Mouse (Mus musculus): ENCODE data around the gene Mfsd4b1.

Mfsd4b1 gene

DNA sequence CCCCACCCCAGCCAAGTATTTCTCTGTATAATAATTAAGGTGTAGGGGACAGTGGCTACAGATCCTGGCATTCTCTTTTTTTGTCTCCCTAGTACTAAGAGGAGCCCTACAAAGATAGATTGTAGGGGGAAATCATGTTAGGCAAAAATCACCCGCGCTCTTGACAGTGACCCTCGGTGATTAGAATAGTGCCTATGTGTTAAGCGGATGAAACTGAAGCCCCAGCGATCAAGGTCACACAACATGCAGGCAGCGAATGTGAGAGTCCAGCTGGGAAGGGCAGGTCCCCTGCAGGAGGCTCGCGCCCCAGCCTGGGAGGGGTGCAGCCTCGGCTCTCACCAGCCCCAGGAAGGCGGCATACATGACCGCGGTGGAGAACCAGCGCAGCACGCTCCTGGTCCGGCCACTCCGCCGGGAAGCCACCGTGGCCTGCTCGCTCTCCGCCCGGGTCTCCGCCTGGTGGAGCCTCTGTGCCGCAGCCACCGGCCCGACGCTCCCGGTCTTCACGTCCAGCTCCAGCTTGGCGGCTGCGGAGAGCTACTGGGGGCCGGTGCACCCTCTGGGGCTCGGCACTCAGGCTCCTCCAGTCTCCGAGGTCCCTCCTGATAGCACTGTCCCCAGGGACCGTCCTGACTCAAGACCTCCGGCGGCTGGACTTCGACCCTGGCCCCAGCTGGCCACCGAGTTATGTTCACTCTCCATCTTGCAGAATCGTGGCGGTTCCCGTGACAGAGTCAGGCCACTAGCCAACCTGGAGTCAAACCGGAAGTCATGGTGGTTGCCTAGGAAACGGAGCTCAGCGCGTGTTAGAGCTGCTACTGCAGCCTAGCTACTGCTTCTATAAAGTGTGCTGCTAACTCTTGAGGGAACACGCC, at the start of gene Mfsd4b1:
Mfsd4b1 (minus strand) TSS at position 715 of the 875 bp plus-strand sequence.
- in situ Hi-C loops (cut with MboI), result no loop called here

DNA sequence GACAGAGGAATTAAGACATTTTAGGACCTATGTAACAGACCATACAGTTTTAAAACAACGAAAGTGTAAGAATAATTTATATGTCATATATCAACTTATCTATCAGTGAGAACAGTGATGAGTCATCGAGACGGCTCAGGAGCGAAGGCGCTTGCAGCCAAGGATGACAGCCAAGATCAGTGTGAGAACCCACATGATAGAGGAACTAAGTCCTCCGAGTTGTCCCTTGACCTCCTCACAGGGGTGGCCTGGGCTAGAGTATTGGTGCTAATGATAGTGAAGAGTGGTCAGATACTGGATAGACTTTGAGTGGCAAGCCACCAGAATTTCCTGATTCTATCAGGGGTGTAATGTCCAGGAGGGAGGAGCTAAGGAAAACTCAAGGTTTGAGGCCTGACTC, 48.5 kb upstream of the Mfsd4b1 start:
- in situ Hi-C loops (cut with MboI), result no loop called here

DNA sequence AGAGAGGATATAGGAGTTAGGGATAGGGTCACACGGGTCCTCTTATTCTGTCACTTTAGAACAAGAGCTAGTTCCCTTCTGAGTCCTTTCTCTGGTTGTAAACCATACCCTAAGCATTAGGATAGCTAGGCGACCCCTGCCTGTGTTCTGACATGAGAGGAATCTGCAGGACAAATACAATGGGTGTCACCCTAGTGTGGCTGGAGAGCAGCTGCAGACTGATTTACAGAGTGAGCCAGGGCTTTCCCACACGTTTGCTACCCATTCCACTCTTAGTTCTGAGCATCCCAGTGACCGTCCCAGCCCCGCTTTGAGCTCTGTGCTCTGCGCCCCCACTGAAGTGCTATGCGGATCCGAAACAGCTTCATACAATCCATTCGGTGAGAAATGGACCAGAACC, 45.6 kb upstream of the Mfsd4b1 start:
- in situ Hi-C loops (cut with MboI), result no loop called here

DNA sequence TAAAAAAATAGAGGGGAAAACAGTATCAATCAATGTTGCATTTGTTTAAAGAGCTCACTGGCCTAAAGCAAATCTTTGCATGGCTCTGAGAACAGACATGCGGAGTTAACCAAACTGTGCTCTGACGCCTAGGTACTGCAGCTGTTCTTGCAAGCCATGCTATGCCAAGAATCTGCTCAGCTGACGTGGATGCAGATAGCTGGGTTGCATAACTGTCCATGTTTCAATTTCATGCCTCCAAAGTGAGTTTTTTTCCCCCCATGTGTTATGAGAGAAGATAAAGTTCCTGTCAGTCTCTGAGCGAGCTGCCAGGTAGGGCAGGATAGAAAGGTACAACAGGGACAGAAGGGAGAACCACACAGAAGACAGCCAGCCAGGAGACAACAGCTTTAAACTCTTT, 44.2 kb upstream of the Mfsd4b1 start:
- in situ Hi-C loops (cut with MboI), result no loop called here

DNA sequence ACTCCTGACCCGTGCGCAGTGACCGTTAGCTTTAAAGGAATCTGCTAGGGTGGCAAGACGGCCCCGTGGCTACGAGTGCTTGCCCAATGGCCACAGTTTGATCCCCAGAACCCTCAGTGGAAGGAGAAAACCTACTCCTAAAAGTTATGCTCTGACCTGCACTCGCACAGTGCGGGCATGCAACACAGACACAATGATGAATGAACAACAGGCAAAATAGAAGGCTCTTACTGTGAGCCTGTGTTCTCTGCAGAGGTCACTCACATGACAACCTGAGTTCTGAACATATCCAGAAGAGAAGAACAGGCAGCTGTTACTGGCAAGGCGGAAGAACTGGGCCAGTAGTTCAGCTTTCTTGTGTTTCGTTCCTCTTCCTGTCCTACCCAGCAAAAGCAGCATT, 43.5 kb upstream of the Mfsd4b1 start:
- in situ Hi-C loops (cut with MboI), result no loop called here

DNA sequence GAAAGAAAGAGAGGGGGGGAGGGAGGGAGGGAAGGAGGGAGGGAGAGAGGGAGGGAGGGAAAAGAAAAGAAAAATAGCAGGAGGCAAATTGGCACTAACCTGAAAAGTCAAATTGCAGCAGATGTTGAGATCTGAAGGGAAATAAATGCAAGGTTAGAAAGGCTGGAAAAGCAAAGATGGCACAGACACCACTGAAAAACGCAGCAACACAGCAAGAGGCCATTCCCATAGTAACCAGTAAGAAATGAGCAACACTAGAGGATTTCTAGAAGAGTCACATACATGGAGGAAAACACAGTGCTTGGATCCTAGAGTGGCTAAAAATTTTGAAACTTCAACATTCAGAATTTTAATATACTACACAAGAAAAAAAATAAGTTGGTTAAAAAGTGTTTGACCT, 42.5 kb upstream of the Mfsd4b1 start:
- in situ Hi-C loops (cut with MboI), result no loop called here

DNA sequence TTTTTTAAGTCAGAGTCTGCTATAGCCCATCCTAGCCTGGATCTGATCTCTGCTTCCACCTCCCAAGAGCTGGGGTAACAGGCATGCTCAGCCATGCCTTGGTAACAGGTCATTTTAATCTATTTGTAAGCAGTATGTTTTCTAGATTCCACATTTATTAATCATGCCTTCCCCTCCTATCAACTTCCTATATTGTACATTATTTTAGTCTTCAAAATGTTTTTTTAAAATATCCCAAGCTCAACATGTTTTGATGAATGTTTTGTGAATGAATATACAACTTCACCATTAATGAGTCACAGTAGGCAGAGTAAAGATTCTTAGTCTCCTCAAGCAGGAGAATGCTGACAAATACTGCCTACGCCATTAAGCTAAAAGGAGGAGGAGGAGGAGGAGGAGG, 42.0 kb upstream of the Mfsd4b1 start:
- in situ Hi-C loops (cut with MboI), result no loop called here

DNA sequence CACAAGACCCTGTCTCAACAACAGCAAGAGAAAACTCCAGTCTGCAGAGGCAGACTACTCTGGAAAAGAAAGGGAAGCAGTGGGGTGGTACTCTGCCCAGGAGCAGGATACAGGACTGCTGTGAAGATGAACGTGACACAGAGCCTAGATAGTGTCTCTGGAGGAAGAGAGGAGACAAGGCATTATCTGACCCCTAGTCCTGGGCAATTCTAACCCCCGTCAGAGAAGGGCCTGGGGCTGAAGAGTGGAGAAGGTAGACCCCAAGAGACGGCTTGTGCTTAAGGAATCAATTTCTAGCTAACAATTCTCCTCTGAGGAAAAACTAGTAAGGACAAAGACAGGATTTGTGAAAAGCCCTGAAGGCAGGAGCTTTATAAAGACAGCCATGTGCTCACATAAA, 40.3 kb upstream of the Mfsd4b1 start:
- in situ Hi-C loops (cut with MboI), result no loop called here

DNA sequence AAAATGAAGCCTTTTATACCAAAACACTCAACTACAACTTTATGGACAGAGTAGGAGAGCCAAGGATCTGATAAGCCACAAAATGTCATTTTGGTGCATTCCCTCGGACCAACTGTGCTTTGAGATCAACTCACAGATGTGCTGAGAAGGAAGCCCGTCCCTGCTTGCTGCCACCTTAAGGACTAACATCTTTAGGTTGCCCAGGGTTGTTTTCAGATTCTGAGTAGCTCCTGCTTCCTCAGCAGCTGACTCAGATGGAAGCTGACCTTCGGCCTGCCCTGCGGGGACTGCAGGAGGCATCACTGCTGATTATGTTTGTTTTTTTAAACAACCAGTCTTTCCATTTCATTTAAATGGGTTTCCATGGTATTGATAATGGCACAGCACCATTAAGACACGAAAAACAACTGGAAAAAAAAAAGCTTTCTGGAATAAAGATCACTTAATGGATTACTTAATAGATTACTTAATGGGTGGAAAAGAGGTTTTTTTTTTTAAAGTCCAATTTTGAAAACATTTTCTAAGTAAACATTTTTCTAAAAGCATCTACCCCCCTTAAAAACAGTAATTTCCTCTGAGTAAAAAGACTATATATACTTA, 38.3 kb upstream of the Mfsd4b1 start:
- in situ Hi-C loops (cut with MboI), result no loop called here

DNA sequence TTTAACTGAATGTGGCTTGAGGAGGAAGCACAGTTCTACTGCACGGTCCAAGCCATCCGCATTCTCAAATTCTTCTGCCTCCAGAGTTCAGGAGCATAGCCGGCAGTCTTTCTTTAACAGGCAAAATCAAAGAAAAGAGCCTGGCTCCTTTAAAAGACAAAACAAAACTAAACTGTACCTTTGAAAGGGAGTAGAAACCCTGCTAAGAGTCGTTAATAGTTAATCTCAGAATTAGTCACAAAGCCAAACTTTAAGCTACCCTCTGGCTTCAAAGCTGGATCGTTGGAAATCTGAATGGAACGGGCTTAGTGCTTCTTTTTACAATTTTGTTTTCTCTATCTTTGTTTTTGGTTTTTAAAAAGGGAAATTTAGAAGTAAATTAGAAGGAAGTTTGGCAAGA, 37.7 kb upstream of the Mfsd4b1 start:
- in situ Hi-C loops (cut with MboI), result no loop called here

DNA sequence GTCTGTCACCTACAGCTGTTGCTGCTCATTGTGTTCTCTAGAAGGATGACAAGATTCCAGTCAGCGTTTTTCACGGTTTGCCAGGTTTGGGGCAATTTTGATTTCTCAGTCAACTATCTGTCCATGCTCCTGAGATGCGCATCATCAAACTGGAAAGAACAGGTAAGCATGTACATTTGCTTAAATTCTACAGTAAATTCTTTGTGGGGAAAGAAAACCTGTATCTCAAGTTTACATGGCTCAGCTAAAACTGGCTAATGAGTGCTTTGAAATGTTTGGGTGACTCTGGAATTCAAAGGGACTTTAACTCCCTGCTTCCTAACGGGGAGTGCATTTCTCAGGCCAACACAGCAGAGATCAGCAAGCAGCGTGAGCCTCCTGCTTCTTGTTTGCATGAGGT, 36.9 kb upstream of the Mfsd4b1 start:
- in situ Hi-C loops (cut with MboI), result no loop called here

DNA sequence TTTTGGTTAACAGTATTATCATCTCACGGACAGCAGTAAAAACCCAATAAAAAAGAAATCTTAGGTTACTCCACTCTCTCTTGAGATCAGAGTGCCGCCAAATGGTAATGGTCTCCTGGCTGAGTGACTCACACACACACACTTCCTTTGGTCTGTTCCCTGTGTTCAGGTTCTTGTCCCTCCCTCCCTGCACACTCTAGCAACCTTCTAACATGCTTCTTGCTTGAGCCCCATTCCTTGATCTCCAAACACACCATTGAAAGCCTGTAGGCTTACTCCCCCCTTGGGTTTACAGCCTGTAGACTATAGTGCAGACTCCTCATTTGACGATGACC, 33.7 kb upstream of the Mfsd4b1 start:
- in situ Hi-C loops (cut with MboI), result loop anchor here (10.0 kb wide), 2 partner anchors 126 to 156 kb away; no protein-coding TSS in a partner anchor

DNA sequence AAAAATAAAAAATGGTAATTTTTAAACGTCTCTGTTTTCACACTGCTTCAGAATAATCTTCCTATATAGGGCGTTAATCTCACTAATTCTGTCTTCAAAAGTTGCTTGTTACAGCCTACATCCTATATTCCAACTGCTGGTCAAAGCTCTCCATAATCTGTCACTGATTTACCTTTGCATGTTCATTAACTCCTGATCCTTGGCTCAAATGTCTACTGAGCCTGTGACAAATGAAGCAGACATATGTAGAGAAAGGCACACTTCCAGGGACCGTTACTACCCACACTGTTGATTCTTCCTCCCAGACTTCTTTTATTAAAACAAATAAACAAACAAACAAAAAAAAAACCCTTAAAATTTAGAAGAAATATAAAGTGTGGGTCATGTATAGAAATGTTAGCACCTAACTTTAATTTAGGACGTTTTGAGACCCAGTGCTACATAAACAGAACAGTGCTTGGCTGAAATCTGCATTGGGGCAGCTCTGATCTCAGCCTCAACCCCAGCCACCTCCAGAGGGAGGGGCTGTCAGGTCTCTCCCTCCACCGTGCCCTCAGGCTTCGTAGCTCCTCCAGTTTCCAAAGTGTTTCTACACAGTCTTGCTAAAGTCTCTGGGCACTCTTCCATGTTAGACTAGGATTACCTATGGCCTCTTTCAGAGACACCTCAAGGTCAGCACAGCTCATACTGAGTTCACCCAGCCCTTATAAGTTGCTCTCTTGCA, 33.2 kb upstream of the Mfsd4b1 start:
- in situ Hi-C loops (cut with MboI), result loop anchor here (10.0 kb wide), 2 partner anchors 127 to 157 kb away; no protein-coding TSS in a partner anchor

DNA sequence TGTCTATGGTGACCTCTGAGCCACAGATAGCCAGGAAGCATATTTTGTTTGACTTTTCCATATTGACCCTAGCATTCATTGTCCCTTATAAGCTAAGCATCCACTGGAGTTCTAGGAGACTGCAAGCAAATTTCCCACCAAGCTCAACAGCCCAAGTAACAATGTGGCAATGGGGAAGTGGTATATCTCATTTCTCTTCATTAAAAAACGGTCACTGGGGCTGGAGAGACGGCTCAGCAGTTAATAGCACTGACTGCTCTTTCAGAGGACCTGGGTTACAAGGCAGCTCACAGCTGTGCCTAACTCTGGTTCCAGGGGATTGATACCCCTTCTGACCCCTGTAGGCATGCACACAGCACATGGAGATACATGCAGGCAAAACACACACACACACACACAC, 32.5 kb upstream of the Mfsd4b1 start:
- in situ Hi-C loops (cut with MboI), result loop anchor here (10.0 kb wide), 2 partner anchors 127 to 157 kb away; no protein-coding TSS in a partner anchor

DNA sequence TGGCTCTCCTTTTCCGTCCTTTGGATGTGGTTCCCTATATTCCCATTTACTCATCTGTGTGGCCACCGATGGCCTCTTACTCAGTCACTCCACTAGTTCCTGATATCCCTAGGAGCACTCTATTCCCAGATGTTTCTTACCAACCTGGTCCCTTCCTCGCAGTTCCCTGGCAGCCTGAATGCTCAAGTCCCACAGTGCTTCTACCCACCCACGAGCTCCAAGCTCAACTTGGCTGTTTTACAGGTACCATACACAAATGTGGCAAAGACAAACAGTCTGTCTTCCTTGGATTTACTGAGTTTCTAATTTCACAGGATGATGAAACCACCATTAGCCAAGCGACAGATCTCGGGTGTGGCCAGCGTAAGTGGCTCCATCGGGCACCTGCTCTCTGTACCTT, 29.4 kb upstream of the Mfsd4b1 start:
- in situ Hi-C loops (cut with MboI), result loop anchor here (10.0 kb wide), 2 partner anchors 130 to 160 kb away; no protein-coding TSS in a partner anchor

DNA sequence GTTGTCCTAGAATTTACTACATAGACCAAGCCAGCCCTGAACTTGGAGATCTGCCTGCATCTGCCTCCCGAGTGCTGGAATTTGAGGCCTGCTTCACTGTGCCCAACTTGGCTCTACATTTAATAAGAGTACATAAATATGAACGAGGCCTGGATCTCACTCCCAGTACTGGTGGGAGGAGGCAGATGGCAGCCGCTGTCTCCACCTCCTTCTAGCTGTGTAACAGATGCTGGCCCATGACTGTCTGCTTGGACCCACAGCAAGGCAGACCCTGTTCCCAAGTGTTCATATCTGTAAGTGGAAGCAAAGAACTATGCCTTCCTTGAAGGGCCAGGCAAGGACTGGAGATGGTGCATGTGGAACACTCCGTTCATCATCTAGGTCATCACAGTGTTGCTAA, 28.8 kb upstream of the Mfsd4b1 start:
- in situ Hi-C loops (cut with MboI), result loop anchor here (10.0 kb wide), 2 partner anchors 131 to 161 kb away; no protein-coding TSS in a partner anchor

DNA sequence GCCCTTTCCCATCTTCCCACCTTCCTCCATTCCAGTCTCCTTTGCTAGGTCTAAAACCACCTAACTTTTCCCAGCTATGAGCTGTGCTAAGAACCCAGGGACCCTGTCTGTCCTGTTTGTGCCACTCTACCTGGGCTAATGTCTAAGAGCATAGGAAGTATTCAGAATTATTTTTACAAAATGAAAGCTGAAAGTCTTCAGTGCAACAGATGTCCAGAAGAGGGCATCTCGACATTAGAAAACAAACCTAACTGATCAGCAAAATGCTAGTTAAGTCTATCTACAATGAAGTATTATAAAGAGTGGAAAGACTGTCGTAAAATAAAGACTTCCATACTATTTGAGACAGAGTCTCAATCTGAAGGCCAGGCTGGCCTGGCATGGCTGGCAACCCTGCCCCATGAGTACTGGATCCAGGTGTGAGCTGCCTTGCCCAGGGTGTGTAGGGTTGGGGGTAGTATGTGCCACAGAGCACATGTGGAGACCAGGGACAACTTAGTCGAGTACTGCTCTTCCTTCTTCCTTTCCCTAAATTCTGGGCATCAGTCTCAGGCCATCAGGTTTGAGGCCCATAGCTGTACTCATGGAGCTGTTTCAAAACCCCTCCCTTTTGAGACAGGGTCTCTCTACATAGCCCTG, 28.3 kb upstream of the Mfsd4b1 start:
- in situ Hi-C loops (cut with MboI), result loop anchor here (10.0 kb wide), 2 partner anchors 131 to 161 kb away; no protein-coding TSS in a partner anchor

DNA sequence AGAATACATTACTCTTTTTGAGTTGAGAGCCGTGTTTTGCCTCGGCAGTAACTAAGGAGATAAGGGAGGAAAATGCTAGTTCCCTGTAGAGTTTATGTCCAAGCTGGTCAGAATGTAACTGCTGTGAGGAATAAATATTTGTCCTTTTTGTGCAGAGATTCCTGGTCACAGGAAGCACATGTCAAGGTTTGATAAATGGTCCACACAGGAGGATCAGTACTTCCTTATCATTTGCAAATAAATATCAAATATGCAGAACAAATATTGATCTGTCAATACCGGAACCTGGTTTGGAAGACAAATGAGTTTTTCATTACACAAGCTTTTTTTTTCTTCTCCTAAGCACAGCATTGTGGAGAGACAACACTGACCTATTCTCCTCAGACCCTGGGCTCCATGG, 26.9 kb upstream of the Mfsd4b1 start:
- in situ Hi-C loops (cut with MboI), result loop anchor here (10.0 kb wide), 2 partner anchors 133 to 163 kb away; no protein-coding TSS in a partner anchor

DNA sequence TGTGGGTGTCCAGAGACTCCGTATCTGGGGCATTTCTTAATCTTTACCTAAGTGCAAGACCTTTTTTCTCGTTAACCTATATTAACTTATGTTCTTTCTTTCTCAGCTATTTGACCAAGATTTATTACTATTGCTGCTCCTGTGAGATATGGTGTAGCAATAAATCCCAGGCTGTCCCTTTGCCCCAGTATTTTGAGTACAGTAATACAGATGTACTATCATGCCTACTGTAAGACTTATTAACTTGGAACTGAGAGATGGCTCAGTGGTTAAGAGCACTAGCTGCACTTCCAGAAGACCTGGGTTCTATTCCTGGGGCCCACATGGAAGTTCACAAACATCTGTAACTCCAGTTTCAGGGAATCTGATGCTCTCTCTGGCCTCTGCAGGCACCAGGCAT, 25.7 kb upstream of the Mfsd4b1 start:
- in situ Hi-C loops (cut with MboI), result loop anchor here (10.0 kb wide), 2 partner anchors 134 to 164 kb away; no protein-coding TSS in a partner anchor

DNA sequence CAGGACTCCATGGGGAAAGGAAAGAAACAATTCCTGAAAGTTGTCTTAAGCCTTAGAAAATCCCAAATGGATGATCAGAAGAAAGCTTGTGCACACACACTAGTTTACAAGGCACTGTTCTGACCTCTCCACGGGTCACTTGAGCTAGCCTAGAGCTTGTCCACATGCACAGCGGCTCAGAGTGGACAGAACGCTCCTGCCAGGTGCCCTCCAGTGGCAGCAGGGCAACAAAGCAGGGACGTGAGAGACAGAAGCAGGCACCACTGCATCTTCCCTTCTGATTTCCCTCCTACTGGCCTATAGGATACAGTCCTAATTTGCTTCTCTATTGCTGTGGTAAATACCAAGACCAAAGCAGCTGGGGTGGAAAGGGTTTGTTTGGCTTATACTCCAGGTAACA, 16.3 kb upstream of the Mfsd4b1 start:
- in situ Hi-C loops (cut with MboI), result no loop called here

DNA sequence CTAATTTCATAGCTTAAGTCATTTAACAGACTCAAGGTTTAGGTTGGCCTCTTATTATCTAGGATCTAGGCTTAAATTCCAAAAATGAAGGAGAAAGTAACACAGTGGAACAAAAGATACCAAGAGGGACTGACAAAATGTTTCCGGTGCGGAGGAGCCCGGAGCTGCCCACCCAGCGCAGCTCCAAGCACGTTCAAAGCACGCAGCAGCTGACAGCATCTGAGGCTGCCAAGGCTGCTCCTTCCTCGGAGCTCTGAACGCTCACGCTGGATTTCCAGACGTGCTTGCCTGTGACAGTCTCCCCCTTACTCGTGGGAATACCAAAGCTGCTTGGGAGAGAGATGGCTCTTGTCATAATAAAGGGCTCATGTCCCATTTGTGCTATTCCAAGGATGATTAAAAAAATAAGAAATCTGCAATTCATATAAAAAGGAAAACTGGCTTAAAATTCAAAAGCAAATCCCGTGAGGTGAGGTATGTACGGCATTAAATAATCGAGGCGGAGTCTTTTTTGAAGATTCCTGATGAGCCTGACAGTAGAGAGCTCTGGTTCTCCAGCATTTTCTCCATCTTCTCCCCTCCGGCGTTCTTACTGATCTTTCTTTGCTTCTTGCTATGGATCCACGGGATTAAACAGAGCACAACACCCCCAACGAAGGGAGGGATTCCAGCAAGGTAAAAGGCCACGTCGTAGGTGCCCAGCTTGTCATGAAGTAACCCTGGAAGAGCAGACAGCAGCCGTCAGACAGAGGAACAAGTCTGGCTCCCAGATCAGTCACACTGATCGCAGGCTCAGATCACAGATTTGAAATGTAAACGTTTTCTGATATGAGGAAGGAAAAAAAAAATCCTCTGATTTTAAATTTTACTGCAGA, 11.9 kb upstream of the Mfsd4b1 start:
- in situ Hi-C loops (cut with MboI), result no loop called here

All from mature B cell (primary cell).